Mouse (Mus musculus) left cerebral cortex, postnatal 25 days (tissue): ENCODE results near the gene Rrad. TPM values are rescaled to one million over a fixed set of nuclear protein-coding genes. Genes with fewer than 3 reads are reported as not detected.

Experiments used
- DNase-seq, 2 experiments: peaks; one replicate each; pipeline ENCODE4 v3.0.0; 2022; ENCODE audit warnings: low spot score in 2 of 2, mixed read lengths in 1 of 2
- intact Hi-C: fragments of 180-260 bp; cut with DNase I; formaldehyde crosslinking; loops from one replicate; pipeline ENCODE4 v1.15.1; 2025
- total RNA-seq, 2 experiments: library from RNA; stranded (reverse); gene quantifications; 2 replicates each; pipeline ENCODE4 v1.2.3; 2021

The Rrad gene
- total RNA-seq, 2 experiments from 2014 or later = 3.4 to 3.9 TPM

GRCm38 (mm10) chr8:104591133-104591834 lies 39.8 kb downstream of the Rrad start, which contains the start of gene Pdp2:
TSS of gene Pdp2 (plus strand) at chr8:104591451.
- DNase-seq = peak; percentile 91 to 97
- intact Hi-C loops = no loop called here

GRCm38 (mm10) chr8:104590284-104590683 lies 40.8 kb downstream of the Rrad start:
- intact Hi-C loops = no loop called here
- DNase-seq = no peak

GRCm38 (mm10) chr8:104584522-104584921 lies 46.6 kb downstream of the Rrad start:
- no peak for DNase-seq
- intact Hi-C loops = no loop called here

Other genes with a start within 250 kb of the Rrad start
- 10 to 100 TPM; 74.8 to 81.5 TPM for gene Cmtm4, start 235.5 kb downstream of the Rrad start, total RNA-seq
- gene Dync1li2, start 188.3 kb downstream of the Rrad start, total RNA-seq = 100 to 1,000 TPM; 267 to 283 TPM
- gene Terb1, start 121.4 kb downstream of the Rrad start, total RNA-seq = 1 to 10 TPM; 1.9 to 2.3 TPM
- gene Nae1, start 96.7 kb downstream of the Rrad start, total RNA-seq = 10 to 100 TPM; 44.5 to 50.5 TPM
- 10 to 100 TPM; 28.9 to 30.7 TPM for gene Car7, start 96.6 kb downstream of the Rrad start, total RNA-seq
- 1 to 10 TPM; 7.6 to 8.4 TPM for gene Pdp2, start 39.9 kb downstream of the Rrad start, total RNA-seq
- gene Cdh16, start 6.9 kb downstream of the Rrad start, total RNA-seq = not detected
- 10 to 100 TPM; 33.1 to 33.5 TPM for gene Ciao2b, start 10.6 kb upstream of the Rrad start, total RNA-seq
- gene Ces2a, start 102.7 kb upstream of the Rrad start, total RNA-seq = not detected
- under 1 TPM; 0.16 to 0.46 TPM for gene Ces2b, start 200.2 kb upstream of the Rrad start, total RNA-seq
- gene Ces2c, start 215.7 kb upstream of the Rrad start, total RNA-seq = not detected